Mouse (Mus musculus) MEL (cell line): ENCODE data around the gene Auts2.

Source experiments
- CHD2 ChIP-seq: IDR thresholded peaks from 2 replicates; pipeline ENCODE4 v1.6.1; 2011; ENCODE audit warnings: low read length, improper control_type of control experiment
- CTCF ChIP-seq, 3 experiments: IDR thresholded peaks in 2 of 3; conservative IDR thresholded peaks in 1 of 3; 2 replicates each; pipeline ENCODE4 v1.5.1; 2011 to 2012; ENCODE audit warnings: low read length in 3 of 3, low read depth in 2 of 3, mild to moderate bottlenecking in 2 of 3, improper control_type of control experiment in 1 of 3, inconsistent platforms in 1 of 3, mixed read lengths in 1 of 3, moderate library complexity in 1 of 3; ENCODE audit not compliant: control insufficient read depth in 1 of 3, insufficient read depth in 1 of 3, poor library complexity in 1 of 3, severe bottlenecking in 1 of 3
- E2F4 ChIP-seq: IDR thresholded peaks from 2 replicates; pipeline ENCODE4 v1.6.1; 2011; ENCODE audit warnings: low read depth, low read length, improper control_type of control experiment, borderline replicate concordance
- ETS1 ChIP-seq: IDR thresholded peaks from 2 replicates; pipeline ENCODE4 v1.6.1; 2012; ENCODE audit warnings: low read depth, mild to moderate bottlenecking, inconsistent platforms, low read length, improper control_type of control experiment, moderate library complexity
- GATA1 ChIP-seq: IDR thresholded peaks from 2 replicates; pipeline ENCODE4 v1.6.1; 2011; ENCODE audit warnings: low read depth, low read length, improper control_type of control experiment
- KAT2A ChIP-seq: conservative IDR thresholded peaks from 2 replicates; pipeline ENCODE4 v1.6.1; 2012; ENCODE audit warnings: low read depth, low read length, improper control_type of control experiment, inconsistent platforms
- MAZ ChIP-seq: IDR thresholded peaks from 2 replicates; pipeline ENCODE4 v1.6.1; 2012; ENCODE audit warnings: low read depth, mild to moderate bottlenecking, inconsistent platforms, low read length, improper control_type of control experiment

DNA sequence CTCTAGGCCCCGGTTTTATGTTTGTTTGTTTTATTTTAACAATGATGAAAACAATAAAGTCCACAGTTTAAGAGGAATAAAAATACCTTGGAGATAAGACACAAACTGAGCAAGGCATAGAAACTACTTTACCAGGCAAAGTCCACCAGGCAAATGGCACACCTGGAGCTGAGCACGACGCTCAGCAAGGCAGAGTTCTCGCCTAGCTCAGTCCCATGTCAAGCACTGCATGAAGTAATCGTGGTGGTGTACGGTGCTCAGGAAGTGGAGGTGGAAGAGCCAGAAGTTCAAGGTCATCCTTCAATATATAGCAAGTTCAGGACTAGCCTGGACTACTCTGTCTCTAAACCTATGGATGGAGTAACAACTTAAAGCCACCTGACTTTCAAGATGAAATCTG, 503.6 kb downstream of the Auts2 start:
- TF ChIP-seq ETS1, result no peak
- no peak for TF ChIP-seq GATA1
- no peak for TF ChIP-seq CHD2
- TF ChIP-seq KAT2A, result no peak
- TF ChIP-seq MAZ, result no peak
- no peak for TF ChIP-seq CTCF (IDR thresholded peaks at IDR 0.05 in 2 of 3, conservative IDR thresholded peaks at IDR 0.05 in 1 of 3; ENCODE audit: control insufficient read depth in 1 of 3, insufficient read depth in 1 of 3, low read depth in 2 of 3, low read length in 3 of 3, poor library complexity in 1 of 3, severe bottlenecking in 1 of 3)
- no peak for TF ChIP-seq E2F4
